Mouse (Mus musculus) liver, embryonic 15.5 days (tissue): ENCODE measurements around the gene Xrcc4. TPM values are rescaled to one million over a fixed set of nuclear protein-coding genes. Genes with fewer than 3 reads are reported as not detected.

ENCODE experiments used
- ATAC-seq: fragments of 200-750 bp; cut with Nextera tagmentation; 2 replicates; pipeline ENCODE4 v1.8.0; 2017; ENCODE audit warnings: moderate number of reproducible peaks, mild to moderate bottlenecking, moderate library complexity; ENCODE audit not compliant: insufficient read depth
- H3K27ac ChIP-seq: fragments of 300-500 bp; sonication (generic); replicated peaks from 2 replicates; pipeline ENCODE4 v1.5.1; 2015; ENCODE audit warnings: mild to moderate bottlenecking, inconsistent platforms
- H3K27me3 ChIP-seq: fragments of 300-500 bp; sonication (generic); 2 replicates; pipeline ENCODE4 v1.6.1; 2015; ENCODE audit warnings: mild to moderate bottlenecking, inconsistent platforms
- H3K36me3 ChIP-seq: fragments of 300-500 bp; sonication (generic); replicated peaks from 2 replicates; pipeline ENCODE4 v1.6.1; 2015; ENCODE audit warnings: moderate library complexity, mild to moderate bottlenecking, inconsistent platforms
- H3K4me1 ChIP-seq: fragments of 300-500 bp; sonication (generic); replicated peaks from 2 replicates; pipeline ENCODE4 v1.6.1; 2015; ENCODE audit warnings: inconsistent platforms
- H3K4me2 ChIP-seq: fragments of 300-500 bp; sonication (generic); 2 replicates; pipeline ENCODE4 v1.6.1; 2015; ENCODE audit warnings: moderate library complexity, mild to moderate bottlenecking, inconsistent platforms
- H3K4me3 ChIP-seq: fragments of 300-500 bp; sonication (generic); replicated peaks from 2 replicates; pipeline ENCODE4 v1.5.1; 2015; ENCODE audit warnings: mild to moderate bottlenecking, inconsistent platforms
- H3K9ac ChIP-seq: fragments of 300-500 bp; sonication (generic); 2 replicates; pipeline ENCODE4 v1.6.1; 2015; ENCODE audit warnings: moderate library complexity, mild to moderate bottlenecking, inconsistent platforms
- H3K9me3 ChIP-seq: fragments of 300-500 bp; sonication (generic); replicated peaks from 2 replicates; pipeline ENCODE4 v1.6.1; 2016; ENCODE audit warnings: inconsistent platforms
- WGBS: fragments of 180-500 bp; shearing (Covaris S2); methylation state at CpG from one replicate; pipeline ENCODE4 v1.1.7; 2015; ENCODE audit warnings: mixed read lengths; ENCODE audit not compliant: insufficient replicate concordance; 5-methylcytosine and 5-hydroxymethylcytosine counted together
- polyA plus RNA-seq: library from polyadenylated mRNA; unstranded; fragments of >200 nt; fragmentation: Nextera tagmentation; extraction: Ambion mirVana; gene quantifications from 2 replicates; pipeline ENCODE4 v1.2.1, GENCODE M21; 2015

The Xrcc4 gene
- polyA plus RNA-seq, 1 experiment from 2014 or later, result 5.1 TPM

GRCm38 (mm10) chr13:90032977-90033376 lies 56.4 kb downstream of the Xrcc4 start:
- WGBS, result 58% methylated on average over 4 of the region's 4 CpGs
- H3K4me3 ChIP-seq, result no peak overlapping the region

DNA sequence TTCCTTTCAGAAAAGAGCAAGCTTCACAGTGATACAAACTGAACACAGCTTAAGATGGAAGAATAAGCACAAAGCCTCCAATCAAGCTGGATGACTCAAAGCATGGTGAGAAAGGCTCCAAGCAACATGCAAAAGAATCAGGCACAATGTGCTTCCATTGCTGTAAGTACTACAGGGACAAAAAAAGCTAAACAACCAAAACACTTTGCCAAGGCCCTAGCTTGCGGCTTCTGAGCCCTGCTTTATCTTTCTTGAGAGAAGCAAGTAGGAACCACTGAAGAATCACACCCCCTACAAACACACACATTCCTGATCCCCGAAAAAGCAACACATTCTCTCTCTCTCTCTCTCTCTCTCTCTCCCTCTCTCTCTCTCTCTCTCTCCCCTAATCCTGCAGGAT lies 56.9 kb downstream of the Xrcc4 start:
- Histone ChIP-seq H3K27me3 (no peaks in the 10 kb centered on the region), H3K4me1 (no peaks in the 10 kb centered on the region), H3K9ac (no peak overlapping the region), H3K9me3 (no peaks in the 10 kb centered on the region), H3K4me3 (no peak overlapping the region), H3K27ac (no peak overlapping the region), H3K4me2 (no peak overlapping the region), H3K36me3 (no peaks in the 10 kb centered on the region)
- WGBS, result 45% methylated on average over 2 of the region's 2 CpGs
- no peak for ATAC-seq

More at GRCm38 (mm10) chr13:90032977-90033376, 56.4 kb downstream of the Xrcc4 start:
- Histone ChIP-seq H3K4me1 (no peaks in the 10 kb centered on the region), H3K9me3 (no peaks in the 10 kb centered on the region), H3K9ac (no peak overlapping the region), H3K27ac (no peak overlapping the region), H3K27me3 (no peaks in the 10 kb centered on the region), H3K36me3 (no peaks in the 10 kb centered on the region), H3K4me2 (no peak overlapping the region)
- no peak for ATAC-seq

GRCm38 (mm10) chr13:90030911-90031310 lies 58.5 kb downstream of the Xrcc4 start:
- no peak overlapping the region for H3K27ac ChIP-seq
- no peak overlapping the region for H3K9ac ChIP-seq
- 64% methylated on average over 3 of the region's 3 CpGs for WGBS
- H3K4me3 ChIP-seq, result no peak overlapping the region
- no peaks in the 10 kb centered on the region for H3K27me3 ChIP-seq
- H3K4me1 ChIP-seq, result no peaks in the 10 kb centered on the region
- H3K36me3 ChIP-seq, result no peaks in the 10 kb centered on the region
- H3K9me3 ChIP-seq, result no peaks in the 10 kb centered on the region
- ATAC-seq, result no peak
- H3K4me2 ChIP-seq, result no peak overlapping the region

GRCm38 (mm10) chr13:90012620-90013019 lies 76.8 kb downstream of the Xrcc4 start:
- 36% methylated on average over 3 of the region's 3 CpGs for WGBS
- Histone ChIP-seq H3K27me3 (no peaks in the 10 kb centered on the region), H3K9me3 (no peaks in the 10 kb centered on the region), H3K4me2 (no peak overlapping the region), H3K27ac (no peak overlapping the region), H3K36me3 (no peaks in the 10 kb centered on the region), H3K4me1 (no peaks in the 10 kb centered on the region), H3K9ac (no peak overlapping the region), H3K4me3 (no peak overlapping the region)
- ATAC-seq, result no peak

GRCm38 (mm10) chr13:90012198-90012597 lies 77.2 kb downstream of the Xrcc4 start:
- ATAC-seq, result no peak
- Histone ChIP-seq H3K4me1 (no peaks in the 10 kb centered on the region), H3K9ac (no peak overlapping the region), H3K4me2 (no peak overlapping the region), H3K27me3 (no peaks in the 10 kb centered on the region), H3K36me3 (no peaks in the 10 kb centered on the region), H3K4me3 (no peak overlapping the region), H3K9me3 (no peaks in the 10 kb centered on the region), H3K27ac (no peak overlapping the region)
- 29% methylated on average over 8 of the region's 8 CpGs for WGBS

DNA sequence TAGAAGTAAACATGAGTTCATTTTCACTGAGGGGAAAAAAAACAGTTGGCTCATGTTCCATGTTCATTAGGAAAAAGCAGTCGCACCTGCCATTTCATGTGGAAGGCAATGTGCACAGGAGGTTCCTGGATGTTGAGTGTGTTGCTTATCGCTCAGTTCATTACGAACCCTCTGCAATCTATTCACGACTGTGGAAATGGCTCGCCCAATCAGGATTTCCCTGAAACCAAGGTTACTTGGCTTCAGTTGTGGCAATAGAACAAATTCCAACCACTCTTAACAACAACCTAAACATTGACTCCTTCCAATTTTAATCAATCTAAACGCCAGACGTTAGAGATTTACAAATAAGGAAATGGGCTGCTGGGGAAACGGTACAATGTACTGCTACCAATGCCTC lies 78.3 kb downstream of the Xrcc4 start:
- WGBS, result 65% methylated on average over 8 of the region's 8 CpGs
- Histone ChIP-seq H3K27me3 (no peaks in the 10 kb centered on the region), H3K27ac (no peak overlapping the region), H3K4me1 (no peaks in the 10 kb centered on the region), H3K4me2 (no peak overlapping the region), H3K4me3 (no peak overlapping the region), H3K9me3 (no peaks in the 10 kb centered on the region), H3K36me3 (no peaks in the 10 kb centered on the region), H3K9ac (no peak overlapping the region)
- no peak for ATAC-seq

DNA sequence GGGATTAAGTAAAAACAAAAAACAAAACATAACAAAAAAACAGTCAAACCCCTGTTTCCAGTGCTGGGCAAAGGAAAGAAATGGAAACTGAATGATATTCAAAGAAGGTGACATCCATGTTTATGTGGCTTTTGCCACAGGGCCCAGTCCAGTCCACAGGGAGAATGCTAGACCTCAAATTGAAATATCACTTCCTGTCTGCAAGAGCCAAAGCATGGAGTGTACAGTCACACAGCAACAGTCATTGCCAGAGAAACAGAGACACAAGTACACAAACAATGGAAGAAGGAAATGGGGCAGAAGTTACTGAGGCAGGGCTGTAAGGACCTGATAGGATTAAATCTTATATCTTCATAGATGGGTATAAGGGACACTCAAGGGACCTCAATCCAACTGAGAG lies 79.6 kb downstream of the Xrcc4 start:
- Histone ChIP-seq H3K4me1 (no peaks in the 10 kb centered on the region), H3K4me2 (no peak overlapping the region), H3K9me3 (no peaks in the 10 kb centered on the region), H3K27me3 (no peaks in the 10 kb centered on the region), H3K9ac (no peak overlapping the region), H3K27ac (no peak overlapping the region), H3K4me3 (no peak overlapping the region), H3K36me3 (no peaks in the 10 kb centered on the region)
- no peak for ATAC-seq

DNA sequence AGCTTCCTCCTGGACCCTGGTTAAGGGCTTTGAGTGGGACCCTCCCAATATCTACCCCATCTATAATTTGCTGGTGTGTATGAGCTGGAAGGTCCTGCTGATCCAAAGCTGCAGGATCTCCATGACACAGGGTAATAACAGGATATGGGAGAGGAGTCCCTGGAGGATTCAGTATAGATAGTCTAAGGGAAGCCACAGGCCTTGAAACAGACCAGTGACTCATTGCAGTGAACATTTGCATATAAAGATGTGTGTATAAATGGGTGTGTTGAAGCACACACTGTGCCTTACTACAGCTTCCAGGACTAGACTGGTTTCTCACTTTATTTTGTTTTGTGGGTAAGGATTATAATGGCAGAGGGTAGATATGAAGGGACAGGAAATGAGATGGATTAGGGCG lies 83.8 kb downstream of the Xrcc4 start:
- no peak overlapping the region for H3K4me2 ChIP-seq
- no peaks in the 10 kb centered on the region for H3K36me3 ChIP-seq
- H3K4me3 ChIP-seq, result no peak overlapping the region
- no peak overlapping the region for H3K27ac ChIP-seq
- no peaks in the 10 kb centered on the region for H3K4me1 ChIP-seq
- H3K27me3 ChIP-seq, result no peaks in the 10 kb centered on the region
- H3K9ac ChIP-seq, result no peak overlapping the region
- no peak for ATAC-seq
- WGBS, result 66% methylated on average over 1 of the region's 1 CpGs
- no peaks in the 10 kb centered on the region for H3K9me3 ChIP-seq

- no peak for ATAC-seq
- no peak overlapping the region for H3K4me3 ChIP-seq
- no peaks in the 10 kb centered on the region for H3K36me3 ChIP-seq
- H3K27me3 ChIP-seq, result no peaks in the 10 kb centered on the region
- H3K4me2 ChIP-seq, result no peak overlapping the region
- no peak overlapping the region for H3K9ac ChIP-seq
- H3K9me3 ChIP-seq, result no peaks in the 10 kb centered on the region
- H3K27ac ChIP-seq, result no peak overlapping the region
- no peaks in the 10 kb centered on the region for H3K4me1 ChIP-seq
These were observed 91.9 kb downstream of the Xrcc4 start for GRCm38 (mm10) chr13:89997531-89997930.

DNA sequence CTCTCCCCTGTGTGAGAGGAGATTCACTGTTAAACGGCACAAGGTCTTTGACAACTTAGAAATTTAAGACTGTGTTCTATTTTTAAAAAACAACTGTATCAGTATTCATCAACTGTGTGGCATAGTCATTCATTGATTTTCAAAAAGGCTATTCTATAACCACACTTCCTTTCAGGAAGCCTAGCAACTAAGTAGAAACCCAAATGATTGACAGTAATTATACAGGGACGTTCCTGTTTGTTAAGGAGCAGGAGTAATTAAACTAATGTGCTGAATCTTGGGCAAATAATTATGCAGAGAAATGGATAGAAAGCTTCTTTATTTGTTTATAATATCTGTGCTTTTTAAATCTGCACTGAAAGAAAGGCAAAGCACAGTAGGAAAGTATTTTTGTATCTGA lies 103.3 kb downstream of the Xrcc4 start:
- H3K4me2 ChIP-seq, result no peak overlapping the region
- no peaks in the 10 kb centered on the region for H3K9me3 ChIP-seq
- 10% methylated on average over 2 of the region's 2 CpGs for WGBS
- H3K4me3 ChIP-seq, result no peak overlapping the region
- no peaks in the 10 kb centered on the region for H3K36me3 ChIP-seq
- ATAC-seq, result no peak
- no peak overlapping the region for H3K27ac ChIP-seq
- H3K4me1 ChIP-seq, result no peaks in the 10 kb centered on the region
- no peaks in the 10 kb centered on the region for H3K27me3 ChIP-seq
- H3K9ac ChIP-seq, result no peak overlapping the region

DNA sequence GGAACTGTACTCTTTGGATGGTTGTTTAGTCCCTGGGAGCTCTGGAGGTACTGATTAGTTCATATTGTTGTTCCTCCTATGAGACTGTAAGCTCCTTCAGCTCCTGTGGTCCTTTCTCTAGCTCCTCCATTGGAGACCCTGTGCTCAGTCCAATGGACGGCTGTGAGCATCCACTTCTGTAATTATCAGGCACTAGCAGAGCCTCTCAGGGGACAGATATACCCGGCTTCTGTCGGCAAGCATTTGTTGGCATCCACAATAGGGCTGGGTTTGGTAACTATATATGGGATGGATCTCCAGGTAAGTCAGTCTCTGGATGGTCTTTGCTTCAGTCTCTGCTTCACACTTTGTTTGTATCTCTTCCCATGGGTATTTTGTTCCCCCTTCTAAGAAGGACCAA lies 118.5 kb downstream of the Xrcc4 start:
- no peak overlapping the region for H3K9ac ChIP-seq
- H3K27me3 ChIP-seq, result no peaks in the 10 kb centered on the region
- H3K9me3 ChIP-seq, result no peaks in the 10 kb centered on the region
- ATAC-seq, result no peak
- H3K36me3 ChIP-seq, result no peaks in the 10 kb centered on the region
- no peak overlapping the region for H3K27ac ChIP-seq
- WGBS, result 50% methylated on average over 3 of the region's 3 CpGs
- H3K4me3 ChIP-seq, result no peak overlapping the region
- H3K4me2 ChIP-seq, result no peak overlapping the region
- H3K4me1 ChIP-seq, result no peaks in the 10 kb centered on the region

- no peak overlapping the region for H3K4me3 ChIP-seq
- H3K27ac ChIP-seq, result no peak overlapping the region
- no peak for ATAC-seq
- H3K27me3 ChIP-seq, result no peaks in the 10 kb centered on the region
- no peaks in the 10 kb centered on the region for H3K9me3 ChIP-seq
- no peaks in the 10 kb centered on the region for H3K4me1 ChIP-seq
- H3K36me3 ChIP-seq, result no peaks in the 10 kb centered on the region
- H3K9ac ChIP-seq, result no peak overlapping the region
- no peak overlapping the region for H3K4me2 ChIP-seq
These were observed 120.7 kb downstream of the Xrcc4 start for GRCm38 (mm10) chr13:89968671-89969070.
